Mouse (Mus musculus) spleen, adult 2 months (tissue): ENCODE data around the gene Dcst1. TPM values are rescaled to one million over a fixed set of nuclear protein-coding genes. Genes with fewer than 3 reads are reported as not detected.

Source experiments
- DNase-seq, 2 experiments: peaks; one replicate each; pipeline versions ENCODE4 v3.0.0 to v3.0.0-alpha.2; 2012 to 2021; ENCODE audit warnings: low spot score in 2 of 2, low read depth in 1 of 2
- H3K27ac ChIP-seq: fragments of 200-500 bp; 2 replicates; pipeline ENCODE4 v1.5.1; 2012; ENCODE audit warnings: low read length, inconsistent platforms; ENCODE audit not compliant: insufficient read depth
- H3K27me3 ChIP-seq: fragments of 200-500 bp; 2 replicates; pipeline ENCODE4 v1.6.1; 2012; ENCODE audit warnings: mild to moderate bottlenecking, moderate library complexity, low read length, inconsistent platforms; ENCODE audit not compliant: control insufficient read depth, insufficient read depth
- H3K36me3 ChIP-seq: fragments of 200-500 bp; 2 replicates; pipeline ENCODE4 v1.6.1; 2012; ENCODE audit warnings: mild to moderate bottlenecking, low read length, inconsistent platforms; ENCODE audit not compliant: control insufficient read depth, insufficient read depth
- H3K4me1 ChIP-seq: fragments of 200-500 bp; 2 replicates; pipeline ENCODE4 v1.6.1; 2011; ENCODE audit warnings: inconsistent platforms; ENCODE audit not compliant: control insufficient read depth, insufficient read depth, insufficient read length
- H3K4me3 ChIP-seq: fragments of 200-500 bp; 2 replicates; pipeline ENCODE4 v1.5.1; 2011; ENCODE audit warnings: mild to moderate bottlenecking, inconsistent platforms; ENCODE audit not compliant: insufficient read depth, insufficient read length; ENCODE audit errors: extremely low read depth
- CTCF ChIP-seq: fragments of 200-500 bp; IDR thresholded peaks from 2 replicates; pipeline ENCODE4 v1.5.1; 2011; ENCODE audit warnings: mild to moderate bottlenecking, inconsistent platforms; ENCODE audit not compliant: insufficient read depth, insufficient read length, insufficient replicate concordance; ENCODE audit errors: extremely low read depth
- POLR2A ChIP-seq: fragments of 200-500 bp; IDR thresholded peaks from 2 replicates; pipeline ENCODE4 v1.6.1; 2011; ENCODE audit warnings: low read depth, low read length, inconsistent platforms
- WGBS: fragments of 180-500 bp; shearing (Covaris S2); methylation state at CpG from one replicate; pipeline ENCODE4 v1.1.7; 2018; 5-methylcytosine and 5-hydroxymethylcytosine counted together
- polyA plus RNA-seq: library from polyadenylated mRNA; depleted of rRNA; stranded (reverse); fragments of >200 nt; gene quantifications from 2 replicates; pipeline ENCODE4 v1.2.3, GENCODE M21; 2012

Dcst1 gene
- polyA plus RNA-seq, 1 experiment, result 0.29 TPM

- TF ChIP-seq CTCF (no peak), POLR2A (no peak)
- no peak overlapping the region for H3K27ac ChIP-seq
- H3K27me3 ChIP-seq, result no peaks in the 10 kb centered on the region
- H3K36me3 ChIP-seq, result no peaks in the 10 kb centered on the region
- H3K4me3 ChIP-seq, result no peak overlapping the region
- H3K4me1 ChIP-seq, result no peaks in the 10 kb centered on the region; the same call in 1 of the 2 replicates
- DNase-seq, result no peak
- 84% methylated on average over 10 of the region's 10 CpGs for WGBS
Observed at GRCm38 (mm10) chr3:89332013-89332412, 33.0 kb downstream of the Dcst1 start.

DNA sequence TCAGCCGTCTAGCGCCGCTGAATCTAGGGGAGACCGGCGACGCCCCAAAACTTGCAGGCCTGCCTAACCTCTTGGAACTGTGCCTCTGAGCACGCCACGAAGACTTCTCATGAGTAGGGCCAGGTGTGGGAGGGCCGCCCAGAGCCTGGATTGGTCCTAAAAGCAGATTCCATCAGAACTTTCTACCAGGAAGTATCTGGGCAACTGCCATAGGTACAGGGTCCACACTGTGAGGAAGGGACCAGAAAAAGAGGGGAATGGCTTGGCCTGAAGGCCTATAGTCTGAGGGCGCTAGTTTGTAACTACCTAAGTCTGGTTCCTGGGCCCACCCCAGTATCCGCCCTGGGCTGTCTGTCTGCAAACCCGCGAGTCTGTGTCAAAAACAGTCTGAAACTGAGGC, 33.5 kb downstream of the Dcst1 start:
- whole genome bisulfite sequencing, result 80% methylated on average over 13 of the region's 13 CpGs
- H3K27ac ChIP-seq, result no peak overlapping the region
- no peaks in the 10 kb centered on the region for H3K27me3 ChIP-seq

DNA sequence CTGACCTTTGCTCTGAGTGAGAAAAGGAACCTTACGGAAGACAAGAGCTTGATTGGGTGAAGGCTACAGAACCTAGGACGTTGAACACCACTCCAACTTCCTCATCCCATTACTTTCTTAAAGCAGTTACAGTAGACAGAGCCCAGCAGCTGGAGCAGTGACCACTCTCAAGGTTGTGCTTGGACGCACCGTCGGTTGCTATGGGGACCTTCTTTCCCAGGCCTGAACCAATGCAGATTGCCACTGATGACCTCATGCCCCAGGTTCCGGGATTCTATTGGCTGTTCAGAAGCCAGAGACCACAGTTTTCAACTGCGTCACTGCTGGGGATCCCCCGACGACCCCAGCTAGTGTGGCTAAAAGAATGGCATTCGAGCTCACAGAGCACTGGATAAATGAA, 34.1 kb downstream of the Dcst1 start:
- no peak for DNase-seq
- 48% methylated on average over 10 of the region's 10 CpGs for WGBS
- Histone ChIP-seq H3K36me3 (no peaks in the 10 kb centered on the region), H3K27ac (no peak overlapping the region), H3K4me1 (no peaks in the 10 kb centered on the region; the same call in 1 of the 2 replicates), H3K4me3 (no peak overlapping the region), H3K27me3 (no peaks in the 10 kb centered on the region)
- TF ChIP-seq POLR2A (no peak), CTCF (no peak)

More for the DNA sequence above, 33.5 kb downstream of the Dcst1 start:
- Histone ChIP-seq H3K36me3 (no peaks in the 10 kb centered on the region), H3K4me1 (no peaks in the 10 kb centered on the region; the same call in 1 of the 2 replicates), H3K4me3 (no peak overlapping the region)
- no peak for DNase-seq
- TF ChIP-seq CTCF (no peak), POLR2A (no peak)

GRCm38 (mm10) chr3:89330346-89330745, 34.7 kb downstream of the Dcst1 start:
- Histone ChIP-seq H3K27ac (no peak overlapping the region), H3K4me1 (no peaks in the 10 kb centered on the region; the same call in 1 of the 2 replicates), H3K36me3 (no peaks in the 10 kb centered on the region), H3K4me3 (no peak overlapping the region), H3K27me3 (no peaks in the 10 kb centered on the region)
- WGBS, result 69% methylated on average over 3 of the region's 3 CpGs
- no peak for DNase-seq
- TF ChIP-seq POLR2A, result no peak
- TF ChIP-seq CTCF, result no peak

- TF ChIP-seq POLR2A (no peak), CTCF (no peak)
- Histone ChIP-seq H3K27ac (no peak overlapping the region), H3K4me3 (no peak overlapping the region), H3K36me3 (no peaks in the 10 kb centered on the region), H3K27me3 (0 out of 2 replicates have a peak, but pooled peaks cover 2% of the 10 kb centered on the region), H3K4me1 (no peaks in the 10 kb centered on the region; the same call in 1 of the 2 replicates)
- 60% methylated on average over 4 of the region's 4 CpGs for WGBS
- DNase-seq, result no peak
Observed at GRCm38 (mm10) chr3:89328623-89329022, 36.4 kb downstream of the Dcst1 start.

- DNase-seq, result no peak
- H3K27me3 ChIP-seq, result peaks cover 7% of the 10 kb centered on the region; the same call in 1 of the 2 replicates
- H3K27ac ChIP-seq, result no peak overlapping the region
- H3K4me3 ChIP-seq, result no peak overlapping the region
- H3K36me3 ChIP-seq, result no peaks in the 10 kb centered on the region
- no peak for TF ChIP-seq CTCF
- no peak for TF ChIP-seq POLR2A
- 81% methylated on average over 9 of the region's 9 CpGs for WGBS
- H3K4me1 ChIP-seq, result no peaks in the 10 kb centered on the region; the same call in 1 of the 2 replicates
Observed at GRCm38 (mm10) chr3:89327371-89327870, 37.6 kb downstream of the Dcst1 start.

- no peaks in the 10 kb centered on the region for H3K36me3 ChIP-seq
- H3K27me3 ChIP-seq, result peaks cover 17% of the 10 kb centered on the region
- TF ChIP-seq CTCF (no peak), POLR2A (no peak)
- DNase-seq, result no peak
- H3K4me1 ChIP-seq, result peaks cover 9% of the 10 kb centered on the region
- H3K4me3 ChIP-seq, result no peak overlapping the region
- H3K27ac ChIP-seq, result no peak overlapping the region
- 94% methylated on average over 8 of the region's 8 CpGs for WGBS
Observed at GRCm38 (mm10) chr3:89325882-89326281, 39.2 kb downstream of the Dcst1 start.
